Mouse (Mus musculus): ENCODE measurements around the gene Zbtb2.

DNA sequence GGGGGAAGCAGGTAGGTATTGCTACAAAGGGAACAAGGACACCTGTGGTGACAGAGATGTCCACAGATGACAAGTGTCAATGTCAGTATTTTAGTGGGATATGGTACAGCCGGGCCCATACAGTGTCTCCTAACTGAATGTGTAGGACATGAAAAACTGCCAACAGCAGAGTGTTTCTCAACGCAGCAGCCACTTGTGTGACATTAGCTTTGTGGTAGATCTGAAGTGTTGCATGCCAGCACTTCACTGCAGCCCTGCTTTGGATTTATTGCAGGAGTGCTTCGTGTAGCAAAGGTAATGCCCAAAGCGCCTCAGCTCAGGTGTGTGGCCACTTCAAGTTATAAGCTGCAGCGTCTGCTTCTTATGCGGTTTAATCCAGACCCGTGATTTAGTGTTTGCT lies 11.0 kb downstream of the Zbtb2 start:
- TF ChIP-seq CTCF (IDR thresholded peaks at IDR 0.05; ENCODE audit: extremely low read depth, insufficient read depth, low read length), result no peak
- no peak for TF ChIP-seq POLR2A (IDR thresholded peaks at IDR 0.05; ENCODE audit: extremely low read depth, insufficient read depth, low read length)
